Mouse (Mus musculus): ENCODE data around the gene Ebf1.
A peak's percentile ranks its signal among the peaks of the same experiment; 100 is the strongest.

Gene Ebf1

GRCm38 (mm10) chr11:44852921-44853320 lies 235.8 kb downstream of the Ebf1 start:
- no peak for DNase-seq

DNA sequence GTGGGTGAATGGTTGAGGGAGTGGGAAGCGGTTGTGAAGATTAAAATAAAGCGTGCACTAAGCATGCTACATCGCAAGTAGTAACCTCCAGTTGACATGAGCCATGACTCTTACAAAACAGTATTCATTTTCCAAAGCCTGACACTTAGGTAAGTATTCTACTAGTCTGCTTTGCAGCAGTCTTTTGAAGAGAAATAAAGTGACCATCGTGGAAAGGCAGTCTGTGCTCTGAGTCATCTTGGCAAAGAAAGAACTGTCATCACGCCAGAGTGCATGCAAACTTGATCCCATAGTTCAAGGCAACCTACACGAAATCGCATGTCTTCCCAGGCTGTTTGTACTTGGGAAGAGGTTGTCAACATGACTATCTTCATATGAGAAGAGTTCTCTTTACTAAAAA lies 237.4 kb downstream of the Ebf1 start:
- no peak for DNase-seq

- DNase-seq: no peak
These were observed 244.0 kb downstream of the Ebf1 start for GRCm38 (mm10) chr11:44861108-44861507.

DNA sequence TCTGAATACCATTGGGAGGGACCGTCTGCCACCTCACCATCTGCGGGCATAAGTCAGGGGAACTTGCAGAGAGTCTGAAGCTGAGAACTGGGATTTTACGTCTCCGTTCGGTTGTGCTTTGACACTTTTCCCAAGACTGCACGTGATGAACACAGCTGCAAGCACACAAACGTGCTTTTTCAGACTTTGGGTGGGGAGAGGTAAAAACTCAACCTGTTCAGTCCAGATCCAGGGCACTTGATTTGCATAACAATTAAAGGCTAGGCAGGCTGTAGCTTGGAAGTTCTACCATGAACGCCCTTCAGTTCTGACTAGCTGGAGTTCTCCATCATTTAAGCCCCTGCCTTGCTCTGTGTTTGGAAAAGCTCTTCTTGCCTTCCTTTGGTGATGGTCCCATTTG lies 246.8 kb downstream of the Ebf1 start:
- no peak for DNase-seq

DNA sequence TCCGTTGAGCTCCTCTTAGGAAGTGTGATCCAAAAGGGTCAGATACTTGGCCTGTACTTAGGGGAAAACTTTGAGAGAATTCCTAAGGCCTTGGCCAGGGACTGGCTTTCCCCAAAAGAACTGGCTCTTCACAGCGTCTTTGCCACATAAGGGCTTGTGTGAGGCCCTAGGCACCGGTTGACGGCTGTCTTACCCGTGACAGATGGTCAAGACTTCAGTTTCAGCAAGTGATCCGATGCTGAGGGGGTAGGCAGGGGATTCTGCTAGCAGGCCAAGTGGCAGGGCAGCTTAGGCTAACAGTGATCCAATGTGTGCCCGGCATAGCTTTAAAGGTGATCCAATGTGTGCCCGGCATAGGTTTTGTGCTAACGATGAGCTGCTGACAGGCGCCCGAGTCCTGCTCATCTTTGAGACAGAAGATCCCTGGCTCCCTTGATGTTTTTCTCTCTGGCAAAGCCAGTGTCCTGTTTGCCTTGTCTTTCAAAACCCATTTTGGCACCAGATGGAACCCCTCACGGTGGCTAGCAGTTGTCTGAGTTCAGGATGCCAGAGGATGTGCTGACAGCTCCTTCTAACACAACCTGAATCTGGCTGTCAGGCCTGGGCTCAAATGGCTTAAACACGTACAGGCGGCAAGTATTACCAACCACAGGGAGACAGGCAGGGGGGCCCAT lies 249.5 kb downstream of the Ebf1 start:
- DNase-seq: no peak

DNA sequence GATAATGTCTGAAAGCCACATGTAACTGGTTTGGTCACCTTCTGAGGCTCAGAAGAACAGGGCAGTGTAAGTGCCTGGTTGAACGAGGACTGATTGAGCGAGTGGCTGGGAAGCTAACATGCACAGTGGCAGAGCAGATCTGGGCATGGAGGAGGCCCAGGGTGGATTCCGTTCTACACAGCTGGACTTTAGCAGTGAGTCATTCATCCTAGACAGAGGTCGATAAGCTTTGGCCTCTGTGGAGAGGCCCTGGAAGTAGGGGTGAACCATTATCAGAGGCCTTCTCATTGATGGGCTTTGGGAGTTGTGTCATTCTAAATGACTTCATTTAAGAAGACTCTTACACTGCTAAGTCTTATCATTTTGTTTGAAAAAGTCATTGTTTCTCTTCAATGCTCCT lies 250.3 kb downstream of the Ebf1 start:
- DNase-seq: no peak

- DNase-seq: no peak
These were observed 256.8 kb downstream of the Ebf1 start for GRCm38 (mm10) chr11:44873876-44874275.

GRCm38 (mm10) chr11:44875171-44875570 lies 258.1 kb downstream of the Ebf1 start:
- no peak for DNase-seq

- DNase-seq: no peak
These were observed 264.1 kb downstream of the Ebf1 start for GRCm38 (mm10) chr11:44881056-44881683.

DNA sequence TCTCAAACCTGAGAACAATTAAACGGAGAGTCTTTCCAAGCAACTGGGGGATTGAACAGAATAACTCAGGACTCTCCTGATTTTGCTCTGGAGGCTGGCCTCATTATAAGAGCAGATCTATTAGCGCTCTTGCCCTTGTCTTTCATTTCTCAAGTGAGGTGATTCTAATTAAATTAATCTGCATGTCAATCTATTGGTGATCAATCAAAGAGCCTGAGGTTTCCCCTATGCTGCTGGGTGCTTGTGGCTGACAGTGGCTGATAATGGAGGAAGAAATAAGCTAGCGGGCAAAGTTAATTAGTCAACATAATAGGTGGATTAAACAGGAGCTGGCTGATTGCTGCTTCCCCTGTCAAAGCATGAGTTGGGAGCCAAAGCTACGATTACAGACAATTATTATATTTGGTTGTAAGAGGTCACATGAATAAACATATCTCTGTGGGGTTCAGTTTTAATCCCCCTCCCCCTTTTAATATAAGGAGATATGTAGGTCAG lies 265.4 kb downstream of the Ebf1 start:
- no peak for DNase-seq

- DNase-seq: no peak
These were observed 267.2 kb downstream of the Ebf1 start for GRCm38 (mm10) chr11:44884337-44884736.

GRCm38 (mm10) chr11:44886897-44887296 lies 269.8 kb downstream of the Ebf1 start:
- DNase-seq: no peak

GRCm38 (mm10) chr11:44887691-44888090 lies 270.6 kb downstream of the Ebf1 start:
- DNase-seq: no peak

- no peak for DNase-seq
These were observed 271.3 kb downstream of the Ebf1 start for GRCm38 (mm10) chr11:44888390-44888789.

GRCm38 (mm10) chr11:44892814-44893521 lies 275.9 kb downstream of the Ebf1 start:
- DNase-seq: peak; percentile 66 to 73

DNA sequence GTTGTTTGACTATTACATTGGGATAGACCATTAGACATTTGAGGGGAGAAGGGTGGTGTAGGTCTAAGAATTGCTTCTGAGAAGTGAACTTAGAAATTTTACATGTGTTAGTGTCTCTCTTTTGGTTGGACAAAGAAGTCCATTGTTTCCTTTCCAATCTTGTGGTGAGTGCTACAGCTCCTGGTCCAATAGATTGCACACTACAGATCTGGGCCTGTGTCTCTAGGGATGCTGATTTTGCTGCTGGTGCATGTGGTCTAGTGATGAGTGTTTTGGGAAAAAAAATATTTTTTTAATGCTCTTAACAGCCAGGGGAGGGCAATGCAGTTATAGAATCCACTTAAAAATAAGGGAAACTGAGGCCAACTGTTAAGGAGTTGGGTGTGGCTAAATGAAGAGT lies 276.9 kb downstream of the Ebf1 start:
- DNase-seq: no peak

GRCm38 (mm10) chr11:44894798-44895197 lies 277.7 kb downstream of the Ebf1 start:
- no peak for DNase-seq

GRCm38 (mm10) chr11:44895893-44896292 lies 278.8 kb downstream of the Ebf1 start:
- no peak for DNase-seq

GRCm38 (mm10) chr11:44897140-44897665 lies 280.1 kb downstream of the Ebf1 start:
- DNase-seq: no peak

DNA sequence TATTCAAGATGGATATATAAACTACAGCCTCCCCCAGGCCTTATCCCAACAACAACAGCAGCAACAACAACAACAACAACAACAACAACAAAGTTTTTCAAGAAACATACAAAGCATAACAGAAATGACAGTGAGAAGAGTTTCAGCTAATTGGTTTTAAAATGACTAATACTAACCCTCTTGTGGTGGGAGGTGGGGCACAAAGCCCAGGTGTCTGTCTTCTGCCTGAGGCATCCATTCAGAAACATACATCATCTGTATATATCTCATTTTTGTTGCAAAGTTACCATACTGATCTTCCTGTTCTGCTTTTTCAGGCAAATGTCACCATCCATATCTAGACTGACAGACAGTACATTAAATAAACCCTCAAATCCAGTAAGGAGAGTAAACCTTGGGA lies 282.4 kb downstream of the Ebf1 start:
- no peak for DNase-seq

GRCm38 (mm10) chr11:44899965-44900364 lies 282.8 kb downstream of the Ebf1 start:
- DNase-seq: no peak

- DNase-seq: no peak
These were observed 283.4 kb downstream of the Ebf1 start for GRCm38 (mm10) chr11:44900496-44900895.

DNA sequence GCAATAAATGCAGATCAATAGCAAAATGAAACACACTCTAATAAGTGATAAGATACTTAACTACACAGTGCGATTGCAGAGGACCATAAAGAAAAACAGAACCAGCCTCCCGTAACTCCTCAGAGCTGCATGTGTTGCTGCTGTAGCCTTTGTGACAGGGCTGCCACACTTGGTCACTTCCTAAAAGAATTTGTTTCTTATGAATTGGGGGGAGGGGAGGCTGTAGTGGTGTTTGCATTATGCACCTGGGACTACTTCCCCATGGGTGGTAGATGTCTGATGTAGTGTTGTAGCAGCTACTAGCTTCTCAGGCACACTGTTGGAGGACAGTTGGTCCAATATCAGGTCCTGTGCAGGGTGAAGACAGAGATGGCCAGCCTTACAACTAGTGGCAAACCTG lies 284.6 kb downstream of the Ebf1 start:
- DNase-seq: no peak

DNA sequence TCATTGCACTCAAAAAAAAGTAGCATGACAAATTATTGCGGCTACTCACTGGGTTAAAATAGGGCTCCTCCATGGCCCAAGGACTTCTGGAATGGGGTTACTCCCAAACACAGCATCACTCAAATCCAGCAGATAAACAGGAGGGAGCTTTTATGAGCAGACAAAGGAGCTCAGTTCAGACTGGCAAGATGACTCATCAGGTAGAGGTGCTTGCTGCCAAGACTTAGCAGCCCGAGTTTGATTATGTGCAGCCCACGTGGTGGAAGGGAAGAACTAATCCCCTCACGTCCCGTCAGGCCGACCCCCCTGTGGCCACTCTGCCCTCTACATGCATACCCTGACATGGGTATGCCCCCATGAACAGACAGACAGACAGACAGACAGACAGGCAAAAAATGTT lies 285.0 kb downstream of the Ebf1 start:
- no peak for DNase-seq

All from spleen, adult 18-20 months (tissue).